Mouse (Mus musculus) adrenal gland, adult 8-10 months (tissue): ENCODE measurements around the gene Cuta. TPM values are rescaled to one million over a fixed set of nuclear protein-coding genes. Genes with fewer than 3 reads are reported as not detected.
"Not testable (repeated sequence)": the region's sequence is repeated elsewhere in the genome, so short reads cannot be mapped to it uniquely, and the experiment has no call there.

Experiments used
- DNase-seq: peaks from one replicate; pipeline ENCODE4 v3.0.0; 2022
- total RNA-seq, 4 experiments: library from RNA; stranded (reverse); gene quantifications; 2 replicates each; pipeline ENCODE4 v1.2.4; 2022

The Cuta gene
- 100 to 1,000 TPM; 151 to 162 (median 155) TPM for total RNA-seq

GRCm38 (mm10) chr17:26939178-26939972 lies at the start of gene Cuta:
Gene Cuta (minus strand): TSS chr17:26939569.
- peak; percentile 100 for DNase-seq

- DNase-seq: no peak
Measured at GRCm38 (mm10) chr17:26985503-26986179, 46.3 kb upstream of the Cuta start.

GRCm38 (mm10) chr17:26983382-26983781 lies 44.0 kb upstream of the Cuta start:
- DNase-seq: no peak

GRCm38 (mm10) chr17:26981050-26981449 lies 41.7 kb upstream of the Cuta start:
- no peak for DNase-seq

GRCm38 (mm10) chr17:26979426-26979825 lies 40.1 kb upstream of the Cuta start:
- DNase-seq: no peak

GRCm38 (mm10) chr17:26977354-26977753 lies 38.0 kb upstream of the Cuta start:
- not testable (repeated sequence) for DNase-seq

- DNase-seq: no peak
Measured at GRCm38 (mm10) chr17:26975415-26975814, 36.0 kb upstream of the Cuta start.

- no peak for DNase-seq
Measured at GRCm38 (mm10) chr17:26974547-26974946, 35.2 kb upstream of the Cuta start.

- peak; percentile 95 for DNase-seq
Measured at GRCm38 (mm10) chr17:26972703-26973574, 33.6 kb upstream of the Cuta start, which contains the start of gene Zbtb9. Gene Zbtb9 (plus strand): TSS chr17:26973167.

GRCm38 (mm10) chr17:26972107-26972506 lies 32.7 kb upstream of the Cuta start:
- DNase-seq: no peak

- DNase-seq: no peak
Measured at GRCm38 (mm10) chr17:26971247-26971905, 32.0 kb upstream of the Cuta start.

GRCm38 (mm10) chr17:26970221-26970620 lies 30.9 kb upstream of the Cuta start:
- no peak for DNase-seq

- DNase-seq: no peak
Measured at GRCm38 (mm10) chr17:26969257-26969656, 29.9 kb upstream of the Cuta start.

GRCm38 (mm10) chr17:26968200-26968611 lies 28.8 kb upstream of the Cuta start:
- DNase-seq: no peak

GRCm38 (mm10) chr17:26967477-26967876 lies 28.1 kb upstream of the Cuta start:
- DNase-seq: no peak

- no peak for DNase-seq
Measured at GRCm38 (mm10) chr17:26966993-26967392, 27.6 kb upstream of the Cuta start.

GRCm38 (mm10) chr17:26961572-26962240 lies 22.3 kb upstream of the Cuta start:
- DNase-seq: no peak

- no peak for DNase-seq
Measured at GRCm38 (mm10) chr17:26959815-26960214, 20.4 kb upstream of the Cuta start.

GRCm38 (mm10) chr17:26958880-26959279 lies 19.5 kb upstream of the Cuta start:
- DNase-seq: no peak

GRCm38 (mm10) chr17:26957872-26958271 lies 18.5 kb upstream of the Cuta start:
- DNase-seq: no peak

- DNase-seq: no peak
Measured at GRCm38 (mm10) chr17:26956895-26957294, 17.5 kb upstream of the Cuta start.

- DNase-seq: no peak
Measured at GRCm38 (mm10) chr17:26956309-26956708, 16.9 kb upstream of the Cuta start.
